Mouse (Mus musculus): ENCODE results near the gene Olfr517.

Olfr517 gene

DNA sequence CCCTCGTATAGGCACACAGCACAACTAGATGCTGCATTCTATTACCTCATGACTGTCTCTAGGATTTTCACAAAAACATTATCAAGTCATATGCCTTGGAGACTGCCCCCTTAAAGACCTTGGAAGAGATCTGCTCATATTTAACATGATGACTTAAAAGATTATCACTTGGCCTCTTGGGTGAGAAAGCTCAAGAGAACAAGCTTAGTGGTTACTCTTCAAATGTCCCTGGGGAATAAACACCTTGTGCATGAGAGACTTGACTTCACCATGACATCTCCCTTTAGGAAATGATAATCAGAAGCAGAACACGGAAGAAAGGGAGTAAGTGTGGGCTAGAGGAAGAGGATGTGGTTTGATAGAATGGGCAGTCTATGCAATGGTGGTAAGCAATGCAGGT, at the start of gene Olfr517:
Olfr517 (minus strand) TSS at position 101 of the 400 bp plus-strand sequence.
- DNase-seq, result no peak

DNA sequence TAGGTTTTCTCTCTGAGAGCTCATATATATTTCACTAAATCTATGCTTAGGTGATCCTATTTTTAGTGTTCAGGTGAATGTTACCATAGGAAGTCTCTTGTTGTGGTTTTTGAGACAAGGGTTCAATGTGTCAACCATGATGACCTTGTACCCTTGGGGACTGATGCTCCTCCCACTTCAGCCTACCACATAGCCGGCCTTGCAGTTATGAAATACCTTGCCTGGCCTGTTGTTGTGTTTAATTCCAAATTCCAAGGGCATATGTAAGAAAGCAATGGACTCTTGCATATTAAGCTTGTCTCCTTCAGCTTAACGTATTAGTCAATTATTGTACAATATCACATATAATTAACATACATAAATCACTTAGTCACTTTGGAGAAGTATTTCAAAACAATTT, 31.8 kb upstream of the Olfr517 start:
- no peak for DNase-seq

DNA sequence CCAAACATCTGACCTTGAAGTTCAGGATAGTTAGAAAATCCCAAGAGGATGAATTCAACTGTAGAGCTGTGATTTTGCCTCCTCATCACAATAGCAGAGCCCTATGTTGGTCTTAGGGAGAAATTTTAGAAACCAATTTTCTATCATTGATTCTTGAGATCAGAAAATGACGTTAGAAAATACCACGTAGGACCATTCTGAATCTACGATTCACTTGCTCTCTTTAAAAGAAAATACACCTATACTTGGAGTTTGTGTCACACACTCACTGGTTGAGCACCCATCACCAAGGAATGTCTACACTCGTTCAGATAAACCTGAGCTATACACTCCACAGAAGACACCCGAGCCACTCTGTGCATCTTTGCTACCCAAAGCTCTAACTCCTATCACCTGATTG, 22.1 kb upstream of the Olfr517 start, which contains the start of gene Olfr519:
Olfr519 (minus strand) TSS at position 101 of the 400 bp plus-strand sequence.
- no peak for DNase-seq

DNA sequence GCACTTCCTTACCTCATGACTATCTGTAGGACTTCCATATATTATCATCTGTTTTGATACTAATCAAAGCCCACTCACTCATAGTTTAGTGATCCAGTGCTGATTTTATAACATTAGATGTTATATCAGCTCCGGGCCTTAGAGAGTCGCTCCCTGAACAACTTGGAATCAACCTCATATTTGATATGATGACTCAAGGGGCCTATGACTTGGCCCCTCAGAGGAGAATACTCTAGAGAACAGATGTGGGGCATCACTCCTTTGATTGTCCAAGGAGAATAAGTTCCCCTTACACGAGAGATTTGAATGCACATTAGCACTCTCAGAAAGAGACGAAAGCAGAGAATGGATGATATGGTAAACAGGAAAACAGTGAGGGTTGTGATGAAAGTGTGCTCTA, 12.7 kb upstream of the Olfr517 start, which contains the start of gene Olfr518:
Olfr518 (minus strand) TSS at position 101 of the 400 bp plus-strand sequence.
- no peak for DNase-seq

DNA sequence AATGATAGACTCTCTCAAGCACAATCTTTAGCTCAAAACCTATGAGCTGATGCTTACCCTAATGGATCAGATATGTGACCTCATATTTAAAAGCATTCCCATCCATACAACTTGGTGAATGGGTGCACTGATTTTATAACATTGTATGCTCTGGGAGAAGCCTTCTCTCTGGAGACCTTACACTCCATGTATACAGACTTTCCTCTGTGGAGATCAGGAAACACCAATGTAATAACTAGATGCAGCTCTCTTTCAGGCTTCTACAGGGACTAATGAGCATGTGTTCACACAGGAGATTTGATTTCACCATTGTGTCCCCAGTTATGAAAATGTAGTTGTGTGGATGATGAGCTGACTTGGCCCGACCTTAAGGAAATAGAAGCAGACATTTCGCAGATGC, 21.8 kb downstream of the Olfr517 start, which contains the start of gene Olfr516:
Olfr516 (minus strand) TSS at position 101 of the 400 bp plus-strand sequence.
- no peak for DNase-seq

DNA sequence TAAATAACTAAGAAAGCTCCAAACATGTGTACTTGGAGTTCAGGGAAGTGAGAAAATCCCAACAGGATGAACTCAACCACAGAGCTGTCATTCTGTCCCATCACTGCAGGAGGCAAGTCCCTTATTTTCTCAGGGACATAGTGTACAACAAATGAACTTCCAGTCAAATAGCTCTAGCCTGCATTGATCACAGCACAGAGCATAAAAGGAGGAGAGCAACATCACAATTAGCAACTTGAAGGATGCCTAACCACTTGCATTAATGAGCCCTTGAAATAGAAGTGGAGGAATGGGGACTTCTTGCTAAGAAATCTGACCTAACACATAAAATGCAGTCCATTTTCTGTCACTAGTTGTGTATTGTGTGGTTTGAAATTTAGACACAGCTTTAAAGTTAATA, 46.3 kb downstream of the Olfr517 start, which contains the start of gene Olfr514:
Olfr514 (minus strand) TSS at position 101 of the 400 bp plus-strand sequence.
- no peak for DNase-seq

All from embryo, embryonic 11 days (tissue).